Mouse (Mus musculus) liver, adult 2 months (tissue): ENCODE measurements at regions not wholly inside any gene's neighbourhood (a gene's known extent, or its start where the extent isn't known, plus 50 kb on each side); places are given as distances from the start of the nearest gene placed in this dataset.

ENCODE experiments used
- DNase-seq: peaks from one replicate; pipeline ENCODE4 v3.0.0-alpha.2; 2011; ENCODE audit warnings: low read depth, low spot score; ENCODE audit errors: extremely low read depth
- H3K27ac ChIP-seq: fragments of 200-500 bp; replicated peaks from 2 replicates; pipeline ENCODE4 v1.5.1; 2012; ENCODE audit warnings: low read depth, mild to moderate bottlenecking, control low read depth, inconsistent platforms, low read length; ENCODE audit not compliant: insufficient read depth
- H3K27me3 ChIP-seq: fragments of 200-500 bp; 2 replicates; pipeline ENCODE4 v1.6.1; 2012; ENCODE audit warnings: mild to moderate bottlenecking, moderate library complexity, low read length, inconsistent platforms; ENCODE audit not compliant: control insufficient read depth, insufficient read depth
- H3K36me3 ChIP-seq: fragments of 200-500 bp; 2 replicates; pipeline ENCODE4 v1.6.1; 2012; ENCODE audit warnings: low read length, inconsistent platforms; ENCODE audit not compliant: control insufficient read depth, insufficient read depth
- H3K4me1 ChIP-seq: fragments of 200-500 bp; 2 replicates; pipeline ENCODE4 v1.6.1; 2011; ENCODE audit warnings: low read length; ENCODE audit not compliant: control insufficient read depth, insufficient read depth
- H3K4me3 ChIP-seq: fragments of 200-500 bp; 2 replicates; pipeline ENCODE4 v1.5.1; 2011; ENCODE audit warnings: low read depth, mild to moderate bottlenecking, control low read depth, low read length, moderate library complexity; ENCODE audit not compliant: insufficient read depth
- H3K79me2 ChIP-seq: fragments of 200-500 bp; 2 replicates; pipeline ENCODE4 v1.6.1; 2012; ENCODE audit warnings: inconsistent platforms, mild to moderate bottlenecking, low read length, moderate library complexity; ENCODE audit not compliant: control insufficient read depth, insufficient read depth
- H3K9ac ChIP-seq: fragments of 200-500 bp; 2 replicates; pipeline ENCODE4 v1.6.1; 2012; ENCODE audit warnings: low read depth, mild to moderate bottlenecking, control low read depth, inconsistent platforms, low read length
- CTCF ChIP-seq: fragments of 200-500 bp; IDR thresholded peaks from 2 replicates; pipeline ENCODE4 v1.5.1; 2011; ENCODE audit warnings: low read depth, low read length, control low read depth
- POLR2A ChIP-seq: fragments of 200-500 bp; IDR thresholded peaks from 2 replicates; pipeline ENCODE4 v1.6.1; 2011; ENCODE audit warnings: low read length, control low read depth; ENCODE audit not compliant: insufficient read depth; ENCODE audit errors: extremely low read depth
- WGBS: fragments of 180-500 bp; shearing (Covaris S2); methylation state at CpG from one replicate; pipeline ENCODE4 v1.1.7; 2018; 5-methylcytosine and 5-hydroxymethylcytosine counted together

DNA sequence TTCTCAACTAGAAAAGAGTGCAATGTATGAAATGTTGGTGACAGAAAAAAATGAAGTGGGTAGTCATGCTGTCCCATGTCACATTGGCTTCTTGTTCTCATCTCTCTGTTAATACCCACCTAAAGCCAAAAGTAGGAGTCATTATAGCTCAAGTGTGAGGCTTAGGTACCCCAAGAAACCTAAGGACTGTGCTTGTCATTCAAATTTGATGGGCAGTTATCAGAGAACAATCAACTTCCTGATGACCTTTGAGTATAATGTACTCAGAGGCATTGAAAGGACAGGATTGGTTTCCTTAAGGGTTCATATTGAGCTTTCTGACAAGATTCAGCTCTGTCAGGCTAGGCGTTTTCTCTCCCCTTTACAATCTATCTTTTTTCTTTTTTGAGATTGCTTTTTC is 231.8 kb upstream of the Atp2b1 start:
- Histone ChIP-seq H3K36me3 (no peaks in the 10 kb centered on the region), H3K79me2 (no peaks in the 10 kb centered on the region), H3K27me3 (no peaks in the 10 kb centered on the region), H3K4me1 (no peaks in the 10 kb centered on the region), H3K9ac (no peak overlapping the region), H3K27ac (no peak overlapping the region), H3K4me3 (no peak overlapping the region)
- TF ChIP-seq POLR2A (no peak), CTCF (no peak)
- no peak for DNase-seq
- 87% methylated on average over 1 of the region's 1 CpGs for WGBS

GRCm38 (mm10) chr10:98684195-98684594 is 230.0 kb upstream of the Atp2b1 start:
- H3K27me3 ChIP-seq, result no peaks in the 10 kb centered on the region
- no peak for DNase-seq
- no peaks in the 10 kb centered on the region for H3K4me1 ChIP-seq
- no peak overlapping the region for H3K9ac ChIP-seq
- H3K27ac ChIP-seq, result no peak overlapping the region
- H3K36me3 ChIP-seq, result no peaks in the 10 kb centered on the region
- peak overlapping the region; percentile 35; the same call in 1 of the 2 replicates for H3K4me3 ChIP-seq
- 56% methylated on average over 12 of the region's 12 CpGs for WGBS
- H3K79me2 ChIP-seq, result no peaks in the 10 kb centered on the region
- no peak for TF ChIP-seq CTCF
- TF ChIP-seq POLR2A, result no peak

GRCm38 (mm10) chr10:98684707-98685106 is 229.5 kb upstream of the Atp2b1 start:
- H3K9ac ChIP-seq, result no peak overlapping the region
- TF ChIP-seq POLR2A (no peak), CTCF (no peak)
- no peak for DNase-seq
- no peak overlapping the region for H3K27ac ChIP-seq
- H3K36me3 ChIP-seq, result no peaks in the 10 kb centered on the region
- no peak overlapping the region for H3K4me3 ChIP-seq
- WGBS, result 78% methylated on average over 8 of the region's 8 CpGs
- H3K27me3 ChIP-seq, result no peaks in the 10 kb centered on the region
- H3K4me1 ChIP-seq, result no peaks in the 10 kb centered on the region
- no peaks in the 10 kb centered on the region for H3K79me2 ChIP-seq

GRCm38 (mm10) chr10:98685739-98686138 is 228.5 kb upstream of the Atp2b1 start:
- Histone ChIP-seq H3K36me3 (no peaks in the 10 kb centered on the region), H3K27ac (no peak overlapping the region), H3K4me1 (no peaks in the 10 kb centered on the region), H3K4me3 (no peak overlapping the region), H3K79me2 (no peaks in the 10 kb centered on the region), H3K27me3 (no peaks in the 10 kb centered on the region), H3K9ac (no peak overlapping the region)
- WGBS, result 88% methylated on average over 2 of the region's 2 CpGs
- no peak for DNase-seq
- no peak for TF ChIP-seq POLR2A
- TF ChIP-seq CTCF, result no peak

DNA sequence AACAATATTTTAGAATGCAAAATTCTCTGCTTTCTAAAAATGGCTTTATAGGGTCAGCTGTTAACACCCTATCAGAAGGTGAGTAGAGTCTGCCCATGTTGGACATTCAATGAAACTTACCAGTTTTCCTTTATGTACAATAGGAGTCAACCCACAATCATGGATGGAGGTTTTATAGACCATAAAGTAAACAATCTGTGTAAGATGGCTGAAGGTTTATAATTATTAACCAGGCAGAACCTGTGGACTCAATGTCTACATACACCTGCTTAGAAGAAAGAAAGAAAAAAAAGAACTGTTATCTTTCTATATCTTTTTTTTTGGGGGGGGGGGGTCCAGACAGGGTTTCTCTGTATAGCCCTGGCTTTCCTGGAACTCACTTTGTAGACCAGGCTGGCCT is 227.8 kb upstream of the Atp2b1 start:
- Histone ChIP-seq H3K27ac (no peak overlapping the region), H3K4me1 (no peaks in the 10 kb centered on the region), H3K9ac (no peak overlapping the region), H3K36me3 (no peaks in the 10 kb centered on the region), H3K79me2 (no peaks in the 10 kb centered on the region), H3K4me3 (no peak overlapping the region), H3K27me3 (no peaks in the 10 kb centered on the region)
- TF ChIP-seq POLR2A (no peak), CTCF (no peak)
- no peak for DNase-seq

- Histone ChIP-seq H3K27me3 (no peaks in the 10 kb centered on the region), H3K36me3 (no peaks in the 10 kb centered on the region), H3K27ac (no peak overlapping the region), H3K4me1 (no peaks in the 10 kb centered on the region), H3K4me3 (no peak overlapping the region), H3K79me2 (no peaks in the 10 kb centered on the region), H3K9ac (no peak overlapping the region)
- TF ChIP-seq CTCF (no peak), POLR2A (no peak)
- DNase-seq, result no peak
- 82% methylated on average over 5 of the region's 5 CpGs for WGBS
These were observed 222.4 kb upstream of the Atp2b1 start for GRCm38 (mm10) chr10:98691816-98692215.
